ENCODE assay signal across 8 mouse cellular contexts in the genomic region with DNA sequence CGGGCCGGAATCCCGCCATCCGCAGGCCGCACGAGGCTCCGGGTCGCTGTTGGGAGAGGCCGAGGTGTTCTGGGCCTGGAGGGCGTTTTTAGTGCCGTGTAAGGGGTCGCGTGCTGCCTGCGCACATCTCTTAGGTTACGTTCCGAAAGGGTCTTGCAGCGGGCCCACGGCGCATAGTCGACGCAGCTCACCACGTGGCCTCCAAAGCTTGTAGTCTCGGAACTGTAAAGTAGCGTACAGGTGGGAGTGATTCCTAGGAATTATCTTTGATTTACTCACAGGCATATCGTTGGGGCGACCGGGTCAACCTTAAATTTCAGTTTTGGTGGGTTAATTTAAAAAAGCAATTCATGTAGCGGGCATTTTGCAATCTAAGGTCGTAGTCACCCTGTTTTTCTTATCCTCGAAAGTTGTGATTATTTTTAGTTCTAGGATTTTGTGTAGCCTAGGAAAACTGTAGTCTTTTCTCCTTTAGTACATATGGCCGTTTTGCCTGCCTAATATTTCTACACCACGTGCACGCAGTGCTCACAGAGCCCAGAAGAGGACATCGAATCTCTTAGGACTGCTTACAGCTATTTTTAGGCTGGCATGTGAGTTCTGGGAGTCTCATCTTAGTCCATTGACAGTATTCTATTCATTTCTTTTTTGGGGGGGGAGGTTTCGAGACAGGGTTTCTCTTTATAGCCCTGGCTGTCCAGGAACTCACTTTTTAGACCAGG. TPM values are rescaled to one million over a fixed set of nuclear protein-coding genes. Genes with fewer than 3 reads are reported as not detected.
A peak's percentile ranks its signal among the peaks of the same experiment; 100 is the strongest.
DNase-seq lines count a peak whose midpoint lies in the region; ATAC-seq and TF ChIP-seq lines count a peak whose summit lies in the region.

A gene (minus strand): TSS at position 51 of the 722 bp plus-strand sequence.

- no peaks in the 10 kb centered on the region for H3K9me3 ChIP-seq in heart, embryonic 12.5 days (replicated peaks)
- no peaks in the 10 kb centered on the region for H3K9me3 ChIP-seq in neural tube, embryonic 13.5 days

- H3K4me3 ChIP-seq in bone marrow macrophage, adult 2 months (ENCODE audit: insufficient read depth, low read length) = peak within 1 kb of the TSS; percentile 98
- H3K4me3 ChIP-seq in heart, embryonic 12.5 days = peak within 1 kb of the TSS; percentile 93
- peak within 1 kb of the TSS; percentile 91 for H3K4me3 ChIP-seq in neural tube, embryonic 13.5 days

- peak; percentile 88 for DNase-seq in heart, adult 11 months
- no peak for DNase-seq in heart, postnatal 25 days (ENCODE audit: low spot score)
- peak; percentile 22 for DNase-seq in CD4-positive helper T cell, adult 2 months (ENCODE audit: low read depth, low spot score)
- no peak for DNase-seq in left cerebral cortex, postnatal 25 days (ENCODE audit: low spot score in 2 of 2)
- no peak for DNase-seq in gastrocnemius, postnatal 10 days

- no peak for TF ChIP-seq POLR2A in bone marrow macrophage, adult 2 months (IDR thresholded peaks at IDR 0.05; ENCODE audit: borderline replicate concordance, low read depth, low read length)

- intact Hi-C loops in heart, postnatal 25 days (cut with DNase I) = loop anchor here (5.0 kb wide), 1 partner anchor 34 kb away; no protein-coding TSS in a partner anchor
- intact Hi-C loops in left cerebral cortex, postnatal 25 days (cut with DNase I) = loop anchor here (2.0 kb wide), 1 partner anchor 28 kb away; a partner anchor contains a TSS

- H3K4me2 ChIP-seq in heart, embryonic 12.5 days = peak within 1 kb of the TSS; percentile 85
- H3K4me2 ChIP-seq in neural tube, embryonic 13.5 days = peak within 1 kb of the TSS; percentile 85

- peaks cover 16% of the 10 kb centered on the region for H3K4me1 ChIP-seq in bone marrow macrophage, adult 2 months (ENCODE audit: control insufficient read depth, insufficient read depth, low read length)
- H3K4me1 ChIP-seq in heart, embryonic 12.5 days (replicated peaks) = peaks cover 24% of the 10 kb centered on the region
- peaks cover 46% of the 10 kb centered on the region for H3K4me1 ChIP-seq in neural tube, embryonic 13.5 days (replicated peaks)

- WGBS in heart, embryonic 12.5 days = under 1% methylated on average over 35 of the region's 35 CpGs
- WGBS in neural tube, embryonic 13.5 days = under 1% methylated on average over 35 of the region's 35 CpGs

- H3K36me3 ChIP-seq in heart, embryonic 12.5 days = peaks cover 32% of the 10 kb centered on the region
- peaks cover 30% of the 10 kb centered on the region for H3K36me3 ChIP-seq in neural tube, embryonic 13.5 days

- H3K27ac ChIP-seq in bone marrow macrophage, adult 2 months (ENCODE audit: insufficient read depth, low read depth, low read length) = peak within 1 kb of the TSS; percentile 83
- H3K27ac ChIP-seq in heart, embryonic 12.5 days (ENCODE audit: poor library complexity, severe bottlenecking) = peak within 1 kb of the TSS; percentile 97
- peak within 1 kb of the TSS; percentile 91 for H3K27ac ChIP-seq in neural tube, embryonic 13.5 days (replicated peaks)

- no peak for TF ChIP-seq CTCF in bone marrow macrophage, adult 2 months (IDR thresholded peaks at IDR 0.05; ENCODE audit: low read depth, low read length)

- ATAC-seq in heart, embryonic 12.5 days (ENCODE audit: insufficient number of reproducible peaks, low FRiP score) = no peak
- peak; percentile 89 for ATAC-seq in neural tube, embryonic 13.5 days (ENCODE audit: low read depth)

- no peaks in the 10 kb centered on the region for H3K27me3 ChIP-seq in heart, embryonic 12.5 days (replicated peaks)
- H3K27me3 ChIP-seq in neural tube, embryonic 13.5 days = no peaks in the 10 kb centered on the region

- H3K9ac ChIP-seq in heart, embryonic 12.5 days = peak within 1 kb of the TSS; percentile 98
- H3K9ac ChIP-seq in neural tube, embryonic 13.5 days = peak within 1 kb of the TSS; percentile 94

RNA-seq across cellular contexts. Expression of the gene that starts here (rescaled TPM):
- 1 to 10 TPM; 4.6 to 5.6 TPM for total RNA-seq in heart, postnatal 25 days (2021)
- 38.9 and 43.8 TPM in 2 replicates for polyA plus RNA-seq in bone marrow macrophage, adult 2 months (2012; ENCODE audit: insufficient read depth, insufficient read length, missing spikeins)
- polyA plus RNA-seq in heart, embryonic 12.5 days (2016; fragmentation: Nextera tagmentation; extraction: Ambion mirVana) = 6.2 and 6.3 TPM in 2 replicates
- total RNA-seq in left cerebral cortex, postnatal 25 days (2021) = 10 to 100 TPM; 17.0 to 21.6 TPM
- polyA plus RNA-seq in neural tube, embryonic 13.5 days (2015; fragmentation: Nextera tagmentation; extraction: Ambion mirVana) = 13.8 and 14.2 TPM in 2 replicates
- 10 to 100 TPM in 1 of 2 experiments, 1 to 10 TPM in 1; 9.3 to 12.5 TPM for total RNA-seq in gastrocnemius, postnatal 10 days (2021)

Comparison
In these comparisons a context has a peak if more than half of its experiments do, and no peak if none do; other contexts are left out.
1. DNase-seq: peak in heart, adult 11 months (single experiment) and CD4-positive helper T cell, adult 2 months (single experiment); none in heart, postnatal 25 days (single experiment), left cerebral cortex, postnatal 25 days (0 of 2) and gastrocnemius, postnatal 10 days (single experiment).
2. Peak in every context shown above with its lines, with median percentiles within 50 percentile points of each other: H3K27ac ChIP-seq and H3K4me3 ChIP-seq.